Mouse (Mus musculus): ENCODE measurements at regions not wholly inside any gene's neighbourhood (a gene's known extent, or its start where the extent isn't known, plus 50 kb on each side); places are given as distances from the start of the nearest gene placed in this dataset.

- no peak for DNase-seq
Observed at GRCm38 (mm10) chr13:51345321-51345720, 63.1 kb upstream of the S1pr3 start.

- no peak for DNase-seq
Observed at GRCm38 (mm10) chr13:51345839-51346550, 62.4 kb upstream of the S1pr3 start.

DNA sequence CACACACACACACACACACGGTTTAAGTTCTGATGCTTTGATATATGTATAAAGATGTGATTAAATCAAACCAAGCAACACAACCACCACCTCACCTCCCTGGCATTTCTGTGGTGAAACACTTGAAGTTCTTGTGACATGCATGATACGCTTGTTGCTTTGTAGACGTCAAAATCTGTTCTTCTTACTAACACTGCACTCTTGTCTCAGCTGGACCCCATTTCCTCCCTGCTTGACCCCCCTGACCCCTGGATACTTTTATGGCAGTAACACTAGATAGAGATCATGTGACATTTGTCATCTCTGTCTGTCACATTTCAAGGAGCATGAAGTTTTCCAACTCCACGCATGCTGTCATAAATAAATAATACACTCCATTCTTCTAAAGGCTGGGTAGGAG is 59.7 kb upstream of the S1pr3 start:
- no peak for DNase-seq

DNA sequence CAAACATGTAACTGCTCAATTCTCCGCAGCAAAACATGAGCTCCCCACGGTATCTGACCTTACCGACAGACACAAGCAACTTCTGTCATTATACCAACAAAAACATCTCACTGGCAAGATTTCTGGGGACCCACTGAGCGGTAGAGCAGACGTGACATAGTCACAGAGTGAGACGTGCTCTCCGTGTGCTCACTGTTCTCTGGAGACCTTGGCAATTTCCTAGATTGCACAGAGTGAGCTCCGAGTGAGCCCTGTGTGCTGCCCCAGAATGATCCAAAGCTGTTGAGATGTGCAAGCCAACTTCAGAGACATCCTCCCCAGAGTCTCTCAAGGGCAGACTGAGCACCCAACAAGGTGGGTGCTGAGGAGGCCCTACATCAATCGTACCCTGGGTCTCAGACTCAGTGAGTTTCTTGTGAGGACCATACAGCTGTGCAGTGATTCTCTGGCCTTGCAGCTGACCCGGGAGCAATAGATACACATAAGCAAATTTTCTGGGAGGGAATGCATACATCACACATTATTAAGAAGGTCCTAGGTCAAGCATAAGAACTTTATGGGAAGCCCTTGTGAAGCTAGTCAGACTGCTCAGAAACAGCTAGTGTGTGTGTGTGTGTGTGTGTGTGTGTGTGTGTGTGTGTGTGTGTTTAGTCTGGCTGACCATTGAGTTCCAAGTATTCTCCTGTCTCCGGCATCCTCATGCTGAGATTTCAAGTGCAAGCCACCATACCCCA is 58.5 kb upstream of the S1pr3 start:
- DNase-seq: no peak

DNA sequence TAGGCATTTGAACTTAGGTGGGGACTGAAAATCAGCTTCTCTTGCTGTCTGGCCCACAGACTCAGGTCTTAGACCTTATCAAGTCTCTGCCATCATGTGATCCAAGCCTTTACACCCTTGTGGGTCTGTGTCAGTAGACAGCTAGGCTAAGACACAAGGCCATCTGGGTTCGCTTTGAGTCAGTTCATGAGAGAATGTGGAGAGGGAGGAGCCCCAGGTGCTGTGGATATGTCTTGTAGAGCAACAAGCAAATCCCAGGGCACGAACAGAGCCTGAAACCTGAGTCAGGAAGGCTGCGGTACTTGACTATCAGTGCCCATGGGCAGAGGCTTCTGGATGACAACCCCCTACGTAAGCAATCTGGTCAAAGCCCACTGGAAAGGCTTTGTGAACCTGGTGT is 55.6 kb upstream of the S1pr3 start:
- no peak for DNase-seq

DNA sequence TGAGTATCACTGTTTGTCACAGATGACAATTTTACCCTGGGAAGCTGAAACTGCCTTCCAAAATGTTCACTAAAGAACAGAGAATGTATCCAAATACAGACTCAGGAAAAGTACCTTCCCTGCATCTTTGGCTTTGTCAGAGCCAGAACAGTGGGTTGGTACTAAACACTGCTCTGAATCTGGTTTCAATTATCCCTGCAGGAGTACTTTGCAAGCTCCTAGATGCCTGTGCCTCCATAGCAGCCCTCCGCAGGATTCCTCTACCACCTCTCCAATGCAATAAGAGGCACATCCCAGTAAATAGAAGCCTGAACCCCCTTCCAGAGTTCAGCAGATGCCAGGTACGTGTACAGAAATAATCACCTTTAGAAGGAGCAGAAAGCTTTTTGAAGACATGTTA is 52.9 kb upstream of the S1pr3 start:
- DNase-seq: no peak

Data from layer of hippocampus, postnatal 36 days (tissue).